Mouse (Mus musculus) neural tube, embryonic 12.5 days (tissue): ENCODE results near the gene Cflar. TPM values are rescaled to one million over a fixed set of nuclear protein-coding genes. Genes with fewer than 3 reads are reported as not detected.

Experiments used
- ATAC-seq: fragments of 200-750 bp; cut with Nextera tagmentation; 2 replicates; pipeline ENCODE4 v1.8.0; 2017; ENCODE audit warnings: low read depth, mild to moderate bottlenecking, moderate TSS enrichment, moderate library complexity; ENCODE audit not compliant: low FRiP score
- H3K27ac ChIP-seq: fragments of 300-500 bp; sonication (generic); 2 replicates; pipeline ENCODE4 v1.5.1; 2016
- H3K27me3 ChIP-seq: fragments of 300-500 bp; sonication (generic); replicated peaks from 2 replicates; pipeline ENCODE4 v1.6.1; 2016; ENCODE audit warnings: mild to moderate bottlenecking
- H3K36me3 ChIP-seq: fragments of 300-500 bp; sonication (generic); 2 replicates; pipeline ENCODE4 v1.6.1; 2016; ENCODE audit warnings: mild to moderate bottlenecking
- H3K4me1 ChIP-seq: fragments of 300-500 bp; sonication (generic); 2 replicates; pipeline ENCODE4 v1.6.1; 2016
- H3K4me2 ChIP-seq: fragments of 300-500 bp; sonication (generic); replicated peaks from 2 replicates; pipeline ENCODE4 v1.6.1; 2016; ENCODE audit warnings: mild to moderate bottlenecking
- H3K4me3 ChIP-seq: fragments of 300-500 bp; sonication (generic); 2 replicates; pipeline ENCODE4 v1.5.1; 2016
- H3K9ac ChIP-seq: fragments of 300-500 bp; sonication (generic); 2 replicates; pipeline ENCODE4 v1.6.1; 2016; ENCODE audit warnings: mild to moderate bottlenecking
- H3K9me3 ChIP-seq: fragments of 300-500 bp; sonication (generic); 2 replicates; pipeline ENCODE4 v1.6.1; 2016; ENCODE audit warnings: mild to moderate bottlenecking
- WGBS: fragments of 180-500 bp; shearing (Covaris S2); methylation state at CpG from one replicate; pipeline ENCODE4 v1.1.7; 2016; 5-methylcytosine and 5-hydroxymethylcytosine counted together
- polyA plus RNA-seq: library from polyadenylated mRNA; unstranded; fragments of >200 nt; fragmentation: Nextera tagmentation; extraction: Ambion mirVana; gene quantifications from 2 replicates; pipeline ENCODE4 v1.2.1, GENCODE M21; 2016

Cflar gene
- polyA plus RNA-seq, 1 experiment from 2014 or later, result 21.5 TPM

- H3K36me3 ChIP-seq, result no peaks in the 10 kb centered on the region
- WGBS, result 79% methylated on average over 3 of the region's 3 CpGs
- H3K9ac ChIP-seq, result no peak overlapping the region
- H3K4me2 ChIP-seq, result no peak overlapping the region
- no peak for ATAC-seq
- no peaks in the 10 kb centered on the region for H3K4me1 ChIP-seq
- H3K9me3 ChIP-seq, result no peaks in the 10 kb centered on the region
- H3K4me3 ChIP-seq, result no peak overlapping the region
- no peak overlapping the region for H3K27ac ChIP-seq
- no peaks in the 10 kb centered on the region for H3K27me3 ChIP-seq
Observed at GRCm38 (mm10) chr1:58772084-58772483, 60.8 kb downstream of the Cflar start.

- no peak for ATAC-seq
- Histone ChIP-seq H3K36me3 (no peaks in the 10 kb centered on the region), H3K9ac (no peak overlapping the region), H3K27ac (no peak overlapping the region), H3K4me2 (no peak overlapping the region), H3K9me3 (no peaks in the 10 kb centered on the region), H3K4me1 (no peaks in the 10 kb centered on the region), H3K27me3 (no peaks in the 10 kb centered on the region), H3K4me3 (no peak overlapping the region)
Observed at GRCm38 (mm10) chr1:58773280-58773679, 62.0 kb downstream of the Cflar start.

- Histone ChIP-seq H3K36me3 (no peaks in the 10 kb centered on the region), H3K4me2 (no peak overlapping the region), H3K27me3 (no peaks in the 10 kb centered on the region), H3K9me3 (no peaks in the 10 kb centered on the region), H3K27ac (no peak overlapping the region), H3K4me1 (no peaks in the 10 kb centered on the region), H3K4me3 (no peak overlapping the region), H3K9ac (no peak overlapping the region)
- WGBS, result 82% methylated on average over 2 of the region's 2 CpGs
- no peak for ATAC-seq
Observed at GRCm38 (mm10) chr1:58773905-58774304, 62.6 kb downstream of the Cflar start.

- 93% methylated on average over 5 of the region's 5 CpGs for WGBS
- Histone ChIP-seq H3K27ac (no peak overlapping the region), H3K4me2 (no peak overlapping the region), H3K4me3 (no peak overlapping the region), H3K9me3 (no peaks in the 10 kb centered on the region), H3K27me3 (no peaks in the 10 kb centered on the region), H3K4me1 (no peaks in the 10 kb centered on the region), H3K36me3 (no peaks in the 10 kb centered on the region), H3K9ac (no peak overlapping the region)
- ATAC-seq, result no peak
Observed at GRCm38 (mm10) chr1:58775361-58775760, 64.1 kb downstream of the Cflar start.

- Histone ChIP-seq H3K9me3 (no peaks in the 10 kb centered on the region), H3K27ac (no peak overlapping the region), H3K4me2 (no peak overlapping the region), H3K27me3 (no peaks in the 10 kb centered on the region), H3K4me1 (no peaks in the 10 kb centered on the region), H3K4me3 (no peak overlapping the region), H3K9ac (no peak overlapping the region), H3K36me3 (no peaks in the 10 kb centered on the region)
- WGBS, result 95% methylated on average over 1 of the region's 1 CpGs
- no peak for ATAC-seq
Observed at GRCm38 (mm10) chr1:58777583-58777982, 66.3 kb downstream of the Cflar start.

- no peaks in the 10 kb centered on the region for H3K4me1 ChIP-seq
- H3K9ac ChIP-seq, result no peak overlapping the region
- H3K27ac ChIP-seq, result no peak overlapping the region
- H3K27me3 ChIP-seq, result no peaks in the 10 kb centered on the region
- ATAC-seq, result no peak
- WGBS, result 23% methylated on average over 1 of the region's 1 CpGs
- no peaks in the 10 kb centered on the region for H3K36me3 ChIP-seq
- no peak overlapping the region for H3K4me2 ChIP-seq
- H3K4me3 ChIP-seq, result no peak overlapping the region
- no peaks in the 10 kb centered on the region for H3K9me3 ChIP-seq
Observed at GRCm38 (mm10) chr1:58778226-58778625, 66.9 kb downstream of the Cflar start.

GRCm38 (mm10) chr1:58786276-58786675, 75.0 kb downstream of the Cflar start:
- no peak for ATAC-seq
- 91% methylated on average over 2 of the region's 2 CpGs for whole genome bisulfite sequencing
- Histone ChIP-seq H3K4me1 (no peaks in the 10 kb centered on the region), H3K36me3 (no peaks in the 10 kb centered on the region), H3K9ac (no peak overlapping the region), H3K4me2 (no peak overlapping the region), H3K27ac (no peak overlapping the region), H3K4me3 (no peak overlapping the region), H3K27me3 (no peaks in the 10 kb centered on the region), H3K9me3 (no peaks in the 10 kb centered on the region)

- no peaks in the 10 kb centered on the region for H3K4me1 ChIP-seq
- no peaks in the 10 kb centered on the region for H3K9me3 ChIP-seq
- H3K27ac ChIP-seq, result no peak overlapping the region
- no peaks in the 10 kb centered on the region for H3K36me3 ChIP-seq
- no peak for ATAC-seq
- H3K9ac ChIP-seq, result no peak overlapping the region
- H3K4me2 ChIP-seq, result no peak overlapping the region
- 94% methylated on average over 4 of the region's 4 CpGs for WGBS
- H3K27me3 ChIP-seq, result no peaks in the 10 kb centered on the region
- no peak overlapping the region for H3K4me3 ChIP-seq
Observed at GRCm38 (mm10) chr1:58788410-58788809, 77.1 kb downstream of the Cflar start.

- Histone ChIP-seq H3K4me2 (peak overlapping the region; percentile 84), H3K4me3 (no peak overlapping the region), H3K4me1 (peaks cover 3% of the 10 kb centered on the region; the same call in 1 of the 2 replicates), H3K9ac (no peak overlapping the region), H3K36me3 (no peaks in the 10 kb centered on the region), H3K9me3 (0 out of 2 replicates have a peak, but pooled peaks cover 3% of the 10 kb centered on the region), H3K27me3 (peaks cover 5% of the 10 kb centered on the region), H3K27ac (no peak overlapping the region)
- WGBS, result 60% methylated on average over 2 of the region's 2 CpGs
- no peak for ATAC-seq
Observed at GRCm38 (mm10) chr1:58794705-58795104, 83.4 kb downstream of the Cflar start.

- peak; percentile 44; the same call in 1 of the 2 replicates for ATAC-seq
- Histone ChIP-seq H3K4me1 (peaks cover 3% of the 10 kb centered on the region; the same call in 1 of the 2 replicates), H3K36me3 (no peaks in the 10 kb centered on the region), H3K9ac (peak within 1 kb of the TSS; percentile 59), H3K4me2 (peak within 1 kb of the TSS; percentile 84), H3K27ac (no peak within 1 kb of the TSS), H3K27me3 (peaks cover 5% of the 10 kb centered on the region), H3K9me3 (0 out of 2 replicates have a peak, but pooled peaks cover 3% of the 10 kb centered on the region), H3K4me3 (peak within 1 kb of the TSS; percentile 48)
- WGBS, result under 1% methylated on average over 42 of the region's 42 CpGs
Observed at GRCm38 (mm10) chr1:58795291-58796058, 84.2 kb downstream of the Cflar start, which contains the start of gene Casp8. Gene Casp8 (plus strand): TSS chr1:58795374.

- H3K9ac ChIP-seq, result peak overlapping the region; percentile 59; the same call in 1 of the 2 replicates
- H3K4me1 ChIP-seq, result peaks cover 3% of the 10 kb centered on the region; the same call in 1 of the 2 replicates
- H3K9me3 ChIP-seq, result 0 out of 2 replicates have a peak, but pooled peaks cover 3% of the 10 kb centered on the region
- 7% methylated on average over 3 of the region's 3 CpGs for whole genome bisulfite sequencing
- H3K36me3 ChIP-seq, result no peaks in the 10 kb centered on the region
- peak overlapping the region; percentile 48 for H3K4me3 ChIP-seq
- peak overlapping the region; percentile 84 for H3K4me2 ChIP-seq
- H3K27ac ChIP-seq, result no peak overlapping the region
- no peak for ATAC-seq
- peaks cover 5% of the 10 kb centered on the region for H3K27me3 ChIP-seq
Observed at GRCm38 (mm10) chr1:58796059-58796363, 84.7 kb downstream of the Cflar start.

GRCm38 (mm10) chr1:58796853-58797252, 85.5 kb downstream of the Cflar start:
- no peak overlapping the region for H3K9ac ChIP-seq
- H3K4me2 ChIP-seq, result no peak overlapping the region
- 0 out of 2 replicates have a peak, but pooled peaks cover 3% of the 10 kb centered on the region for H3K9me3 ChIP-seq
- ATAC-seq, result no peak
- H3K4me3 ChIP-seq, result no peak overlapping the region
- WGBS, result 81% methylated on average over 4 of the region's 4 CpGs
- H3K36me3 ChIP-seq, result no peaks in the 10 kb centered on the region
- peaks cover 3% of the 10 kb centered on the region; the same call in 1 of the 2 replicates for H3K4me1 ChIP-seq
- H3K27ac ChIP-seq, result no peak overlapping the region
- H3K27me3 ChIP-seq, result peaks cover 5% of the 10 kb centered on the region

- no peak overlapping the region for H3K9ac ChIP-seq
- 87% methylated on average over 2 of the region's 2 CpGs for WGBS
- H3K4me1 ChIP-seq, result peaks cover 3% of the 10 kb centered on the region; the same call in 1 of the 2 replicates
- ATAC-seq, result no peak
- H3K9me3 ChIP-seq, result 0 out of 2 replicates have a peak, but pooled peaks cover 3% of the 10 kb centered on the region
- H3K4me3 ChIP-seq, result no peak overlapping the region
- H3K27me3 ChIP-seq, result peaks cover 5% of the 10 kb centered on the region
- H3K36me3 ChIP-seq, result no peaks in the 10 kb centered on the region
- no peak overlapping the region for H3K27ac ChIP-seq
- no peak overlapping the region for H3K4me2 ChIP-seq
Observed at GRCm38 (mm10) chr1:58797370-58797769, 86.1 kb downstream of the Cflar start.
